Mouse (Mus musculus) activated CD4-positive, CD25-positive, alpha-beta regulatory T cell, adult 4 months (primary cell): ENCODE measurements around the gene D6Ertd527e. TPM values are rescaled to one million over a fixed set of nuclear protein-coding genes. Genes with fewer than 3 reads are reported as not detected.
"Not testable (repeated sequence)": the region's sequence is repeated elsewhere in the genome, so short reads cannot be mapped to it uniquely, and the experiment has no call there.

Source experiments
- ATAC-seq: one replicate; pipeline ENCODE4 v1.8.0; 2017
- polyA plus RNA-seq, 2 experiments: library from polyadenylated mRNA; unstranded; fragments of 100-300 nt; shearing (Covaris generic); gene quantifications; one replicate each; pipeline ENCODE4 v1.2.1; 2017

The D6Ertd527e gene
- under 1 TPM; 0.25 to 0.70 TPM for polyA plus RNA-seq

- no peak for ATAC-seq
Measured at GRCm38 (mm10) chr6:87104123-87104796, at the start of gene D6Ertd527e. TSS of gene D6Ertd527e (plus strand) at chr6:87104746.

GRCm38 (mm10) chr6:87059754-87060153, 44.8 kb upstream of the D6Ertd527e start:
- ATAC-seq: no peak

GRCm38 (mm10) chr6:87063586-87063985, 41.0 kb upstream of the D6Ertd527e start:
- no peak for ATAC-seq

- no peak for ATAC-seq
Measured at GRCm38 (mm10) chr6:87068209-87068608, 36.3 kb upstream of the D6Ertd527e start.

- ATAC-seq: no peak
Measured at GRCm38 (mm10) chr6:87069195-87069900, 35.2 kb upstream of the D6Ertd527e start.

- ATAC-seq: no peak
Measured at GRCm38 (mm10) chr6:87070641-87071040, 33.9 kb upstream of the D6Ertd527e start.

GRCm38 (mm10) chr6:87072759-87073158, 31.8 kb upstream of the D6Ertd527e start:
- ATAC-seq: no peak

- no peak for ATAC-seq
Measured at GRCm38 (mm10) chr6:87075092-87075685, 29.4 kb upstream of the D6Ertd527e start.

GRCm38 (mm10) chr6:87079457-87079856, 25.1 kb upstream of the D6Ertd527e start:
- ATAC-seq: no peak

- no peak for ATAC-seq
Measured at GRCm38 (mm10) chr6:87085026-87085425, 19.5 kb upstream of the D6Ertd527e start.

- no peak for ATAC-seq
Measured at GRCm38 (mm10) chr6:87088356-87088755, 16.2 kb upstream of the D6Ertd527e start.

GRCm38 (mm10) chr6:87090877-87091276, 13.7 kb upstream of the D6Ertd527e start:
- ATAC-seq: no peak

- no peak for ATAC-seq
Measured at GRCm38 (mm10) chr6:87092476-87092875, 12.1 kb upstream of the D6Ertd527e start.

- ATAC-seq: not testable (repeated sequence)
Measured at GRCm38 (mm10) chr6:87093631-87094030, 10.9 kb upstream of the D6Ertd527e start.

GRCm38 (mm10) chr6:87099261-87099660, 5.3 kb upstream of the D6Ertd527e start:
- ATAC-seq: no peak

GRCm38 (mm10) chr6:87099671-87100296, 4.8 kb upstream of the D6Ertd527e start:
- ATAC-seq: no peak

- no peak for ATAC-seq
Measured at GRCm38 (mm10) chr6:87100297-87101020, 4.1 kb upstream of the D6Ertd527e start.

GRCm38 (mm10) chr6:87101281-87101954, 3.1 kb upstream of the D6Ertd527e start:
- no peak for ATAC-seq

GRCm38 (mm10) chr6:87101955-87102353, 2.6 kb upstream of the D6Ertd527e start:
- no peak for ATAC-seq

GRCm38 (mm10) chr6:87102421-87102911, 2.1 kb upstream of the D6Ertd527e start:
- no peak for ATAC-seq

- ATAC-seq: no peak
Measured at GRCm38 (mm10) chr6:87103314-87103713, 1.2 kb upstream of the D6Ertd527e start.

GRCm38 (mm10) chr6:87111493-87111892, 6.9 kb downstream of the D6Ertd527e start:
- ATAC-seq: no peak
